Mouse (Mus musculus): ENCODE measurements around the gene Rpl35a.
"Not testable (repeated sequence)": the region's sequence is repeated elsewhere in the genome, so short reads cannot be mapped to it uniquely, and the experiment has no call there.

Gene Rpl35a

DNA sequence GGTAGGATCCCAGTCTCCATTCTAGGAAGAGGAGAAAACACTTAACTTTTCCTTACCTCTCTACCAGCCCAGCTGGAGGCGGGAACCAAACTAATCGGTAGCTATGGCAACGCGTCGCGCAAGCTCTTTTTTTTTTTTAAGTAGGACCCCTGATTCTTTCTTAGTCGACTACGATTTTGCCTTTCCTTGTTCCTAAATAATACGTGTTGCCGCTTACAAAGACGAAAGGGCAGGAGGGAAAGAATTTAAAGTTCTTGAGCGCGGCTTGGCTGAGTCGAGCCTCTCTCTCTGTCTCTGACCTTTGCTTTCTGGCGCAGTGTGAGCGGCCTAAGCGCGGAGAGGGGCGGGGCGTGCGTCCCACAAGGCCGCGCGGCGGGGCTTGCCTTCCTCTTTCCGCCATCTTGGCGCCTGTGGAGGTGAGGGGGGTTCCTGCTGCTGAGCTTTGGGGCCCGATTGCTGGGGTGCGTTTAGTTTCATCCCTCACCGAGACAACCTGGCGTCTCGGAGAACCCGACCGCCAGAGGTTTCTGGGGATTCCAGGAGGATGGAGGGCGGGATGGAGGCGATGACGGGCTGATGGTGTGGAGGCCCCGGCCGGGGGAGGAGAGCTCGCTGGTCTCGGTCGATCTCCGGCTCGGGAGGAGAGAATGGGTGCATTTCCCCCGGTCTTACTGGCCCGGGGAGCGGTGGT lies at the start of gene Rpl35a, which contains the start of gene Iqcg:
TSS of gene Rpl35a (plus strand) at position 359 of the 691 bp plus-strand sequence.
TSS of gene Iqcg (minus strand) at position 124 of the 691 bp plus-strand sequence.
- DNase-seq = peak; percentile 93

- no peak for DNase-seq
These were observed 49.4 kb upstream of the Rpl35a start for GRCm38 (mm10) chr16:33006888-33007287.

DNA sequence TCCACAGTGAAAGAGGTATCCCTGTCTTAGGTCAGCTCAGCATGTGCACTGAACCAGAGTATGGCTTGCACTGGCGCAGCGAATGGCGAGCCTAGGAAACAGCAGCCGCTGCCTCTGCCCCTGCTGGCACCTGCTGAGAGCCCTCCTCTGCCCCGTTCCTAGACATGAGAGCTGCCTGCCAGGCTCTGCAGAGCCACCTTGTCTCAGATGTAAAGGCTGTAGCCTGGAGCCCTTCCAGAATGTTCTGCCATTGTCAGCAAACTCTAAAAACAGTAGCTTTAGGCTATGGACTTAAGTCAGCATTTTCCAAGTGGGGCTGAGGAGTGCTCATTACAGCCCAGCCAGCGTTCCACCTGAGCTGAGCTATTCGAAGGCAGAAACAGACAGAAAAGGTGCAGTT lies 48.8 kb upstream of the Rpl35a start:
- DNase-seq = peak; percentile 69

DNA sequence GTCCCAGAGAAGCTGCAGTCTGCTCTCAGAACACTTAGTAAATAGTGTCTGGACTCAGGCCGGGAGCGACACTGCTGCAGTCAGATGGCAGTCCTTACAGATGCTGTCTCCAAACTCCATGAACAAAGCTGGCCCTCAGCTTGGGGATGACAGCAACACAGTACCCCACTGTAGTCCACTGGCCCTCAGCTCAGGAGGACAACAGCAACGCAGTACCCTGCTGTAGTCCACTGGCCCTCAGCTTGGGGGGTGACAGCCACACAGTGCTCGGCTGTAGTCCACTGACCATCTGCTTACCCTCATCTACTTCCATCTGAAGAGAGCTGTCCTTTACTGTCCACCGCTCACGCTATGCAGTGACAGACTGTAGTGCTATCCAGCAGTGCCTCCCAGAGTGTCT lies 46.1 kb upstream of the Rpl35a start:
- no peak for DNase-seq

- DNase-seq = peak; percentile 24
These were observed 42.5 kb upstream of the Rpl35a start for GRCm38 (mm10) chr16:33013801-33014200.

DNA sequence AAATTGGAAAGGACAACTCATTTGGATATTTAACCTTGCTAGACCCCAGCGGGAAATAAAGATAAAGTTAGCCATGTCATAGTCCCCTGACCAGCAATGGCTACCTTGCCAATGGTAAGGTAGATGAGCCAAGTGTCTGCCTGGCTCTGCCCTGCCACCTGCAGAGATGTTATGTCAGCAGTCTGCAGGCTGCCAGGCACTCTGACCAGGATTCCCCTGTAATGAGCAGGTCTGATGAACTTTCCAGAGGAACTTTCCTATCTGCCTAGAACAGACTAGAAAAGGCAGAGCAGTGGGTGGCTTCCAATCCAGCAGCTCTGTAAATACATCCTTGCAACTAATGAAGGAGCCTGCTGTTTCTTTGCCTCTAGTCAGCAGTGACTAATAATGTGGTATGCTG lies 41.3 kb upstream of the Rpl35a start:
- peak; percentile 32 for DNase-seq

- DNase-seq = no peak
These were observed 40.8 kb upstream of the Rpl35a start for GRCm38 (mm10) chr16:33015396-33015907.

DNA sequence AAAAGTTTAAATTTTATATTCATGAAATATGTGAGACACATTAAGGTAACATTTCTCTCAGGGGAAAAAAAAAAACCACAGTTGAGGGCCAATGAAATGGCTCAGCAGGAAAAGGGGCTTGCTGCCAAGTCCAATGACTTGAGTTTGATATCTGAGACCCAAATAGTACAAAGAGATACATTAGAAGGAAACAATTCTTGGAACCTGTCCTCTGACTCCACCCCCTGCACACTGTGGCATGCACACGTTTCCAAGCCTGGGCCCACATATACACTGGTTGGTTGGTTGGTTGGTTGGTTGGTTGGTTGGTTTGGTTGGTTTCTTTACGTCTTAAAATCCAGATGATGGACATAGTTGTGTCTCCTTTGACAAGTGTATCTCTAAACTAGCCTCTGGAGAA lies 40.3 kb upstream of the Rpl35a start:
- DNase-seq = no peak

- no peak for DNase-seq
These were observed 38.4 kb upstream of the Rpl35a start for GRCm38 (mm10) chr16:33017677-33018349.

GRCm38 (mm10) chr16:33019117-33019770 lies 37.0 kb upstream of the Rpl35a start:
- DNase-seq = peak; percentile 67

DNA sequence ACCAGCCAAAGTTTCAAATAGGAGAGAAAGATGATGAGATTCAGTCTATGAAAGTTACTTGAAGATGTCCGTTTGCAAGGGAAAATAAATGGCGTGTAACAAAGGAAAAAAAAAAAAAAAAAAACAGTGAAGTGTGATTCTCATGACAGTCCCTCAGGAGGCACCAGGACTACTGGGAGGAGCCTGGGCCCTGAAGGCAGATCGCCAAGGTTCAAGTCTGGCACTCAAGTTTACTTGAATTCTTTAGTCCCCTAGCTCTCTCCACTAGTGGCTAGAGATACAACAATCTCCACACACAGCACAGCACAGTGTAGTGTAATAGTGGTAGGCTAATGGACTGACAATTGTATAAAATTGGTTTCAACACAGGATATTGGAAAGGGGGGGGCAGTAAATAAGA lies 34.9 kb upstream of the Rpl35a start:
- no peak for DNase-seq

- DNase-seq = peak; percentile 90
These were observed 32.5 kb upstream of the Rpl35a start for GRCm38 (mm10) chr16:33023750-33024149.

- no peak for DNase-seq
These were observed 31.7 kb upstream of the Rpl35a start for GRCm38 (mm10) chr16:33024456-33025104.

DNA sequence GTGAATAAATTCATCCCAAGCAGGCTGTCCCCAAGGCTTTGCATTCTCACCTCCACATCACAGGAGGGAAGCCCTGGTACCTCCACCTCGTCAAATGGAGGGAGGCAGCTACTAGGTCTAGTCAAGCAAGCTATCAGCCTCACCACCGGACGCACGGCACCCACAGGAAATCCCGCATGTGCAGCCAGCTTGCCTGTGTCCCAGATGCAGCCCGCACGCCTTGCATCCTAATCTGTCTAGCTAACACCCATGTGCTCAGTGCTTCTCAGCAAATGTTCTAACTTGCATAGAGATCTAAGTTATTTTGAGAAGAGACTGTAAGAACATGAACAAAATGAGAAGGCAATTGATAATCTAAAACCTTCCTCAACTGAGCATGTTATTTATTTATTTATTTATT lies 29.9 kb upstream of the Rpl35a start:
- DNase-seq = no peak

DNA sequence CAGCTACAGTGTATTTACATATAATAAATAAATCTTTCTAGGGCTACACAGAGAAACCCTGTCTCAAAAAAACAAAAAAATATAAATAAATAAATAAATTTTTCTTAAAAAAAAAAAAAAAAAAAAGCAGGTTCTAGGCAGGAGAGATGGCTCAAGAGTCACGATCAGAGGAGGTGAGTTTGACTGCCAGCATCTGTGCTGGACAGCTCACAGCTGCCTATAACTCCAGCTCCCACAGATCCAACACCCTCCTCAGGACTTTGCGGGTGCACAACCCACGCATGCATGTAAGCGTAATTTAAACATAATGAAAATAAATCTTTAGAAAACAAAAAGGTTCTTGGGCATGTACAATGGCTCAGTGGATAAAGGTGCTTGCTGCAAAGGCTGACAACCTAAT lies 20.2 kb upstream of the Rpl35a start:
- DNase-seq = no peak

DNA sequence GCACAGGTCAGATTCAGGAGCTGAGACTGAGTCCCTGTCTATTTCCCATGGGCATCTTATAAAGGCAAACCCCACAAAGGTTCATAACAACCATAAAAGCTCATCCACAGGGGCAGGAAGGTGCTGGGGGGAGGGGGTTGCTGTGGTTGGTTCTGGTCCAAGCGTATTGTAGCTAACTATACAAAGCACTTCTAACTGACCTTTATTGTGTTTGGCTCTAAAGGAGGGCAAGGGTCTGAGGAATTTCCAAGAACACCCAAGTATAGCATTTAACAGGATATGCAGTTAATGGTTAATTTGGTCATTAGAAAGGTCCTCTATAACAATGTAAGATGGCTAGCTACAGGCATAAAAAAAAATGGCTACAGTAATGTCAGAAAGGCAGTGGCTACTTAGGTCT lies 13.6 kb upstream of the Rpl35a start:
- DNase-seq = no peak

DNA sequence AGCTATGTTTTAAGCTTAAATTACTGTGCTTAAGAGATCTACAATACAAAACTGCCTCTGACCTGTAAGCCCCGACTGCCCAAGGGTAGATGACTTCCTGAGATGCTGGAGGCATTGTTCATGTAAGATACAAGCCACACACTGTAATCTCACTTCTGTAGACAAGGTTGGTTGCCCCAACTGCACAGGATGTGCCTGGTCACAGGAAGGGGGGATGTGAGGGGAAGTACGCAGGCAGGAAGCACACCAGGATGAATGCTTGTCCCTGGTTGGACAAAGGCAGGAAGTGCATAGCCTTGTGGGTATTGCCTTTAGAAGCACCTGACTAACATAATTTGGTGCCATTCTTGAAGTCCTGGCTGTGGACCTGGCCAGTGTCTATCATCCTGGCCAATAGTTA lies 13.0 kb upstream of the Rpl35a start:
- DNase-seq = no peak

- no peak for DNase-seq
These were observed 8.2 kb upstream of the Rpl35a start for GRCm38 (mm10) chr16:33048004-33048403.

- no peak for DNase-seq
These were observed 7.6 kb upstream of the Rpl35a start for GRCm38 (mm10) chr16:33048686-33049085.

- DNase-seq = no peak
These were observed 6.4 kb upstream of the Rpl35a start for GRCm38 (mm10) chr16:33049809-33050208.

DNA sequence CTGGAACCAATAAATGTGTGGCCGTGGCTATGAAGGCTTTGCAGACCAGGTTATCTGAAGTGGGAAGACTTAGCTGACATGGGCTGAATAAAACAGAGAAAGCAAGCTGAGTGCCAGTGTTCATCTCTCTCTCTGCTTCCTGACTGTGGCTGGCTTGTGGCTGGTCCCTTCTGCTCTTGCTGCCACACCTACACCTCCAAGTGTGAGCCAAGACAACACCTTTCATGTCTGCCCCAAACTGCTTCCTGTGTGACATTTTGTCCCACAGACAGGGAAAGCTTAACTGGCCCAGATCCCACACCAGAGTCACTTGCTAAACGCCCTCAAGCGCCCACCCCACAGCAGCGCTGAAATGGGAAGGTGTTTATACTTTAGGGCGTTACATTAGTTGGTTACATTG lies 3.1 kb upstream of the Rpl35a start:
- no peak for DNase-seq

DNA sequence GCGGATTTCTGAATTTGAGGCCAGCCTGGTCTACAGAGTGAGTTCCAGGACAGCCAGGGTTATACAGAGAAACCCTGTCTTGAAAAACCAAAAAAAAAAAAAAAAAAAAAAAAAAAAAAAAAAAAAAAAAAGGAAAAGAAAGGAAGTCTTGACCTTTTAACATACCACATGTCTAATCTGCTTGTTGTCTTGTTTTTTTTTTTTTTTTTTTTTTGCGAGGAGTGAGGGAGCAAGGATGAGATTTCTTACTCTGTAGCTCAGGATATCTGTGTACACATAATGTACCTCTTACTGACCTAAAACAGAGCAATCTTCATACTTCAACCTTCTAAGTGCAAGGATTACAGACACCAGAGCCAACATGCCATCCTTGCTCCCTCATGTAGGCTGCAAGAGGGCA lies 1.3 kb upstream of the Rpl35a start:
- not testable (repeated sequence) for DNase-seq

GRCm38 (mm10) chr16:33055655-33056054 lies 598 bp upstream of the Rpl35a start:
- peak; percentile 28 for DNase-seq
